Mouse (Mus musculus): ENCODE measurements around the gene Kbtbd4. TPM values are rescaled to one million over a fixed set of nuclear protein-coding genes. Genes with fewer than 3 reads are reported as not detected.

Gene Kbtbd4
- polyA plus RNA-seq, 1 experiment = 2.4 TPM

- Histone ChIP-seq H3K27me3 (replicated peaks) (no peaks in the 10 kb centered on the region), H3K4me1 (peaks cover 67% of the 10 kb centered on the region), H3K4me3 (replicated peaks) (peak overlapping the region; percentile 55), H3K36me3 (replicated peaks; ENCODE audit: low read length) (peaks cover 32% of the 10 kb centered on the region), H3K9me3 (no peaks in the 10 kb centered on the region)
- no peak for TF ChIP-seq GATA1 (IDR thresholded peaks at IDR 0.05; ENCODE audit: borderline replicate concordance, low read length)
- TF ChIP-seq FLI1 (IDR thresholded peaks at IDR 0.05; ENCODE audit: low read length) = no peak
Measured at GRCm38 (mm10) chr2:90950582-90951194, 46.1 kb downstream of the Kbtbd4 start.

DNA sequence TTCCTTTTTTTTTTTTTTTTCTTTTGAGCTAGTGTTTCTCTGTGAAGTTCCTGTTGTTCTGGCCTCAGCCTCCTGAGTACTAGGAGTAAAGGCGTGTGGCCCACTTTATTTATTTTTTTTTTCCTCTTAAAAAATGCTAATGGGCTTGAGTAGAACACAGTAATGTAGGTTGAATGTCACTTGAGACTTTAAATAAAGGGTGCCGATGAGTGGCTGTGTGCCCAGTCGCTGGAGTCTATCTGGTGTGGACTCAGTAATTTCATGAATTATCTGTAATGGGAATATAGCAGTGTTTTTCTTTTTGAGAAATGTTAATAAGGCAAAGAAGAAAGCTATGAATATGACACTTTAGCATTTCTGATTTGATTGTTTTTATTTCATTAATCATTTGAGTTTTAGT is 48.9 kb downstream of the Kbtbd4 start:
- TF ChIP-seq GATA1 (IDR thresholded peaks at IDR 0.05; ENCODE audit: borderline replicate concordance, low read length) (no peak), FLI1 (IDR thresholded peaks at IDR 0.05; ENCODE audit: low read length) (no peak)
- Histone ChIP-seq H3K36me3 (replicated peaks; ENCODE audit: low read length) (peaks cover 31% of the 10 kb centered on the region), H3K4me1 (peaks cover 66% of the 10 kb centered on the region)

DNA sequence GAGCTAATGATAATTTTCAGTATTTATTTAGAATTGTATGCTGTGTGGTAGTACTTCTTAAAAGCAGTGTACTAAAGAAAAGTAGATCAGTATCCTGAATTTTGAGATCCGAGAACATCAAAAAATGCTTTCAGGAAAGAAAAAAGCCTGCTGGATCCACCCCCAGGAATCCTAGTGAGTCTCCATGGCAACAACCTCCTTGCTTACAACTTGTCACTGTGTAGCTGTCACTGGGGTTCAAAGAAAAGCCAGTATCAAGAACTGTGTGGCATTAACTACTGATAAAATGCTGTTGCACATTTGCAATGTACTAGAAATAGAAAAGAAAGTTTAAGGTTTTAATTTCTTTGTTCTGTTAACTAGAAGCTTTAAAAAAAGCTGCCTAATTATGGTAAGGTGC is 51.5 kb downstream of the Kbtbd4 start:
- Histone ChIP-seq H3K9me3 (no peaks in the 10 kb centered on the region), H3K4me3 (replicated peaks) (no peak overlapping the region), H3K4me1 (peaks cover 61% of the 10 kb centered on the region), H3K36me3 (replicated peaks; ENCODE audit: low read length) (peaks cover 27% of the 10 kb centered on the region), H3K27me3 (replicated peaks) (no peaks in the 10 kb centered on the region)
- TF ChIP-seq GATA1 (IDR thresholded peaks at IDR 0.05; ENCODE audit: borderline replicate concordance, low read length) (no peak), FLI1 (IDR thresholded peaks at IDR 0.05; ENCODE audit: low read length) (no peak)

More for the DNA sequence above, 48.9 kb downstream of the Kbtbd4 start:
- Histone ChIP-seq H3K9me3 (no peaks in the 10 kb centered on the region), H3K27me3 (replicated peaks) (no peaks in the 10 kb centered on the region), H3K4me3 (replicated peaks) (no peak overlapping the region)

- TF ChIP-seq FLI1 (IDR thresholded peaks at IDR 0.05; ENCODE audit: low read length) = no peak
- TF ChIP-seq GATA1 (IDR thresholded peaks at IDR 0.05; ENCODE audit: borderline replicate concordance, low read length) = no peak
- Histone ChIP-seq H3K4me1 (peaks cover 55% of the 10 kb centered on the region), H3K9me3 (no peaks in the 10 kb centered on the region), H3K4me3 (replicated peaks) (no peak overlapping the region), H3K27me3 (replicated peaks) (no peaks in the 10 kb centered on the region), H3K36me3 (replicated peaks; ENCODE audit: low read length) (peaks cover 22% of the 10 kb centered on the region)
Measured at GRCm38 (mm10) chr2:90958856-90959255, 54.3 kb downstream of the Kbtbd4 start.

- H3K4me1 ChIP-seq = peaks cover 59% of the 10 kb centered on the region
- H3K36me3 ChIP-seq (replicated peaks; ENCODE audit: low read length) = peaks cover 22% of the 10 kb centered on the region
- H3K9me3 ChIP-seq = no peaks in the 10 kb centered on the region
- H3K4me3 ChIP-seq (replicated peaks) = no peak overlapping the region
- no peaks in the 10 kb centered on the region for H3K27me3 ChIP-seq (replicated peaks)
- no peak for TF ChIP-seq FLI1 (IDR thresholded peaks at IDR 0.05; ENCODE audit: low read length)
- TF ChIP-seq GATA1 (IDR thresholded peaks at IDR 0.05; ENCODE audit: borderline replicate concordance, low read length) = no peak
Measured at GRCm38 (mm10) chr2:90960012-90960411, 55.5 kb downstream of the Kbtbd4 start.

Other genes with a start within 250 kb of the Kbtbd4 start
- 0.37 TPM in 1 of 2 replicates, not detected in the other for gene Nup160, start 227.5 kb upstream of the Kbtbd4 start, polyA plus RNA-seq (2012; ENCODE audit: insufficient read depth, low replicate concordance)
- gene Fnbp4, start 159.4 kb upstream of the Kbtbd4 start, polyA plus RNA-seq (2012; ENCODE audit: insufficient read depth, low replicate concordance) = 25.9 and 30.4 TPM in 2 replicates
- not detected in 2 replicates for gene Agbl2, start 122.0 kb upstream of the Kbtbd4 start, polyA plus RNA-seq (2012; ENCODE audit: insufficient read depth, low replicate concordance)
- 6.1 and 10.1 TPM in 2 replicates for gene Mtch2, start 57.6 kb upstream of the Kbtbd4 start, polyA plus RNA-seq (2012; ENCODE audit: insufficient read depth, low replicate concordance)
- 0.18 TPM in 1 of 2 replicates, not detected in the other for gene C1qtnf4, start 18.9 kb upstream of the Kbtbd4 start, polyA plus RNA-seq (2012; ENCODE audit: insufficient read depth, low replicate concordance)
- gene Ndufs3, start 87 bp downstream of the Kbtbd4 start, polyA plus RNA-seq (2012; ENCODE audit: insufficient read depth, low replicate concordance) = 16.0 and 56.8 TPM in 2 replicates
- gene Celf1, start 35.6 kb downstream of the Kbtbd4 start, polyA plus RNA-seq (2012; ENCODE audit: insufficient read depth, low replicate concordance) = 8.0 and 10.4 TPM in 2 replicates
- 6.0 and 10.3 TPM in 2 replicates for gene Rapsn, start 130.9 kb downstream of the Kbtbd4 start, polyA plus RNA-seq (2012; ENCODE audit: insufficient read depth, low replicate concordance)
- gene Psmc3, start 149.3 kb downstream of the Kbtbd4 start, polyA plus RNA-seq (2012; ENCODE audit: insufficient read depth, low replicate concordance) = 29.3 and 127 TPM in 2 replicates
- 28.0 and 30.3 TPM in 2 replicates for gene Slc39a13, start 165.7 kb downstream of the Kbtbd4 start, polyA plus RNA-seq (2012; ENCODE audit: insufficient read depth, low replicate concordance)
- gene Spi1, start 177.7 kb downstream of the Kbtbd4 start, polyA plus RNA-seq (2012; ENCODE audit: insufficient read depth, low replicate concordance) = 24.1 and 123 TPM in 2 replicates
- gene Mybpc3, start 213.4 kb downstream of the Kbtbd4 start, polyA plus RNA-seq (2012; ENCODE audit: insufficient read depth, low replicate concordance) = 0.20 TPM in 1 of 2 replicates, not detected in the other